Mouse (Mus musculus): ENCODE measurements around the gene Morn4. TPM values are rescaled to one million over a fixed set of nuclear protein-coding genes. Genes with fewer than 3 reads are reported as not detected.

Gene Morn4
- polyA plus RNA-seq, 1 experiment from 2014 or later: 22.2 TPM

DNA sequence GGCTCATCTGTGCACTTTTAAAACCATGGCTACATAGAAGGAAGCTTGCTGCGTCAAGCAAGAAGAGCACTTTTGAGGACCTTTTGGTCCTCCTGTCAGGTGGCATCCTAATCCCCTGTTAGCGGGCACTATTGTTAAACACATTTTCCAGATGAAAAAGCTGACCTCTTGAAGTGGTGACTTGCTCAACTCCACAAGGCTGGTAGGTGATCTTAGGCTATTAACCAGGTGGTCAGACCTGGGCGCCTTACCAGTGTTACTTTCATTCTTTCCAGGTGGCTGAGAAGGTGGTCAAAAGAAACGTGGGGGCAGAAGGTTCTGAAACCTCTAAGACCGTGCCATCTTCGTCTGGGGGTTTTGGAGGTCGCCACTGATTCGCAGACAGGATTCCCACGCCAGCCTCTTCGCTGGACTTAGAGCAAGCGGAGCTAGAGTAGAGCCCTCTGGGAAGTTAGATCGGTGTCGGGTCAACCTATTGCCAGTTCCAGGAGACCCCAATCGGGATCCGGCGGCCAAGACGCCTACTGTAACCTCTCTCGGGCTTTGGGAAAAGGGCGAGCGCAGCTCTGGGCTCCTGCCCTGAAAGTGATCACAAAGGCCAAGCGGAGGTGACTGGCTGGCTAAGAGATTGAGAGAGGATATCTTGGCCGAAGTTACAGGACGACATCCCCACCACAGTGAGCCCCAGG is 42.0 kb upstream of the Morn4 start:
- peak overlapping the region; percentile 82 for H3K4me2 ChIP-seq (ENCODE audit: low read length)
- no peaks in the 10 kb centered on the region; the same call in 1 of the 2 replicates for H3K4me1 ChIP-seq (replicated peaks; ENCODE audit: insufficient read depth, low read length)
- WGBS: 6% methylated on average over 23 of the region's 23 CpGs
- 0 out of 2 replicates have a peak, but pooled peaks cover 9% of the 10 kb centered on the region for H3K36me3 ChIP-seq (ENCODE audit: insufficient read depth, low read length)
- H3K4me3 ChIP-seq (replicated peaks; ENCODE audit: low read depth, low read length): peak overlapping the region; percentile 56
- no peaks in the 10 kb centered on the region for H3K27me3 ChIP-seq (ENCODE audit: insufficient read depth, low read length)
- no peak for DNase-seq (ENCODE audit: low spot score)
- H3K9ac ChIP-seq (ENCODE audit: low read depth, low read length): peak overlapping the region; percentile 70
- no peak for TF ChIP-seq CTCF (IDR thresholded peaks at IDR 0.05; ENCODE audit: low read depth)
- no peaks in the 10 kb centered on the region for H3K9me3 ChIP-seq (replicated peaks; ENCODE audit: low read length)
- no peak; the same call in 1 of the 2 replicates for ATAC-seq (replicated peaks; ENCODE audit: low FRiP score, low read depth)
- H3K27ac ChIP-seq: peak overlapping the region; percentile 84

DNA sequence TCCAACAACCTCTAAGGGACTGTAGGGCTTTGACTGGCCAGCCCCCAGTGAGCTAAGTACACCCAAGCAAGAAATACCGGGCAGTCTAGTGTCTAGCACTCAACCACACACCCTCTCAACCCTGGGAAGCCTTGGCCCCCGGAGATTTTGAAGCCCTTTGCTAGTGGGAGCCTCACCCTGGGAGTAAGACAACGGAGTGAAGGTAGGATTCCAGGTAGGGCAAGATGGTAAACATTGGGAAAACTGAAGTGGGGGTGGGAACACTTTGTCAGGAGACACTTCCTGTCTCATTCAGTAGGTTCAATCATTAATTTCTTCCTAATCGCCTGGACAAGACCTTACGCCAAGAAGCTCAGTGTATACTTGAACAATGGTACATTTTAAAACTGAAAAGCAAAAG is 40.9 kb upstream of the Morn4 start:
- Histone ChIP-seq H3K27me3 (ENCODE audit: insufficient read depth, low read length) (no peaks in the 10 kb centered on the region), H3K4me1 (replicated peaks; ENCODE audit: insufficient read depth, low read length) (no peaks in the 10 kb centered on the region; the same call in 1 of the 2 replicates), H3K9ac (ENCODE audit: low read depth, low read length) (0 out of 2 replicates have a peak overlapping the region, but pooled peaks have one; percentile 27), H3K9me3 (replicated peaks; ENCODE audit: low read length) (no peaks in the 10 kb centered on the region), H3K27ac (no peak overlapping the region), H3K36me3 (ENCODE audit: insufficient read depth, low read length) (0 out of 2 replicates have a peak, but pooled peaks cover 11% of the 10 kb centered on the region), H3K4me2 (ENCODE audit: low read length) (no peak overlapping the region), H3K4me3 (replicated peaks; ENCODE audit: low read depth, low read length) (no peak overlapping the region)
- DNase-seq (ENCODE audit: low spot score) (no peak), ATAC-seq (replicated peaks; ENCODE audit: low FRiP score, low read depth) (no peak)
- TF ChIP-seq CTCF (IDR thresholded peaks at IDR 0.05; ENCODE audit: low read depth): no peak
- WGBS: 90% methylated on average over 5 of the region's 5 CpGs

DNA sequence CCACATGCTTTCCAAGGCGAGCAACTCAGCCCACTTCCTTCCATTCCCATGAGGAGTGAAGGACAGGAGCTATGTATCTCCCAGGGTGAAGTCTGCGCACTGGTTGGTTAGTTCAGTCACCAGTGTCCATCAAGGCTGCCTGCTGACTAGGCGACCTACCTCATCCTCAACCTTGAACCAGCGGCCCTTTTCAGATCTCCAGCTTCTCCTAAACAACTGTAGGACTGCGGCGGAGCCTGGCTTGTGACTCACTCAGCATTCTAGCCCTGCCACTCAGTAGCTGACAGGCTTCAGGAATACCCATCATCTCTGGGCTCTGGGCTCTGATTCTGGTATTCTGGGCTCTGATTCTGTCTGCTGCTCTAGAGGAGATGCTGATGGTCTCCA is 40.1 kb upstream of the Morn4 start:
- H3K9me3 ChIP-seq (replicated peaks; ENCODE audit: low read length): no peaks in the 10 kb centered on the region
- H3K27me3 ChIP-seq (ENCODE audit: insufficient read depth, low read length): no peaks in the 10 kb centered on the region
- no peak overlapping the region for H3K27ac ChIP-seq
- H3K4me2 ChIP-seq (ENCODE audit: low read length): no peak overlapping the region
- DNase-seq (ENCODE audit: low spot score) (no peak), ATAC-seq (replicated peaks; ENCODE audit: low FRiP score, low read depth) (no peak)
- no peak overlapping the region for H3K4me3 ChIP-seq (replicated peaks; ENCODE audit: low read depth, low read length)
- H3K36me3 ChIP-seq (ENCODE audit: insufficient read depth, low read length): peaks cover 20% of the 10 kb centered on the region; the same call in 1 of the 2 replicates
- H3K4me1 ChIP-seq (replicated peaks; ENCODE audit: insufficient read depth, low read length): no peaks in the 10 kb centered on the region; the same call in 1 of the 2 replicates
- no peak for TF ChIP-seq CTCF (IDR thresholded peaks at IDR 0.05; ENCODE audit: low read depth)
- WGBS: 93% methylated on average over 6 of the region's 6 CpGs
- H3K9ac ChIP-seq (ENCODE audit: low read depth, low read length): no peak overlapping the region

DNA sequence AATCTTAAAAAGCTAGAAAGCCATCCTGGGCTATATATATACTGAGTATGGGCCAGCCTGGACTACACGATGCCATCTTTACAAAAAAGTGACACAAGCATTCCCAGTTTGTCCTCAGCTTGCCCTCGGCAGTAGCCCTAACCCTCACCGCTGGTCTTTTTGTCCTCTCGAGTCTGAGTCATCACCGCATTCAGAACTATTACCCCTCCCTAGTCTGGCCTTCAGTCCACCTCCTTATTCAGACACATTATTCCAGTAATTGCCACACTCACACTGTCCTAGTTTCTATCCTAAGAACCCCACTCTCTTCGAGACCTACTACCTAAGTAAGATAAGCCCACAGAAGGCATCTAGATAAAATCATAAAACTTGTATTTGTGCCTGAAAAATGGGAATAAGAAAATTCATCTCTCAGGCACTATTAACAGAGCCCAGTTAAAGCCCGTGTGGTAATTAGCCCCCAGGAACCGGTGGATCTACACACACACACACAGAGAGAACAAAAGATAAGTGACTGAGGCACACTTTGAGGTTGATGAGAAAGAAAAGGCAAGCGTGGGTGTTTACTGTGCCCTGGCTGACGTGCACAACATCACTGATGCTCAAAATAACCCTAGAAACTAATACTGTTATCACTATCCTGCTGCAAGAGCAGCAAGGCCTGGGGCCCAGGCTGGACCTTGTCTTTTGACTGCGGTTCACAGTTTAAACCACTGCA is 39.5 kb upstream of the Morn4 start:
- H3K9me3 ChIP-seq (replicated peaks; ENCODE audit: low read length): no peaks in the 10 kb centered on the region
- DNase-seq (ENCODE audit: low spot score): no peak
- no peak overlapping the region for H3K4me2 ChIP-seq (ENCODE audit: low read length)
- H3K9ac ChIP-seq (ENCODE audit: low read depth, low read length): no peak overlapping the region
- H3K27ac ChIP-seq: no peak overlapping the region
- TF ChIP-seq CTCF (IDR thresholded peaks at IDR 0.05; ENCODE audit: low read depth): no peak
- no peaks in the 10 kb centered on the region for H3K27me3 ChIP-seq (ENCODE audit: insufficient read depth, low read length)
- no peak for ATAC-seq (replicated peaks; ENCODE audit: low FRiP score, low read depth)
- H3K4me3 ChIP-seq (replicated peaks; ENCODE audit: low read depth, low read length): no peak overlapping the region
- H3K4me1 ChIP-seq (replicated peaks; ENCODE audit: insufficient read depth, low read length): no peaks in the 10 kb centered on the region; the same call in 1 of the 2 replicates
- H3K36me3 ChIP-seq (ENCODE audit: insufficient read depth, low read length): peaks cover 25% of the 10 kb centered on the region
- WGBS: 86% methylated on average over 11 of the region's 11 CpGs

DNA sequence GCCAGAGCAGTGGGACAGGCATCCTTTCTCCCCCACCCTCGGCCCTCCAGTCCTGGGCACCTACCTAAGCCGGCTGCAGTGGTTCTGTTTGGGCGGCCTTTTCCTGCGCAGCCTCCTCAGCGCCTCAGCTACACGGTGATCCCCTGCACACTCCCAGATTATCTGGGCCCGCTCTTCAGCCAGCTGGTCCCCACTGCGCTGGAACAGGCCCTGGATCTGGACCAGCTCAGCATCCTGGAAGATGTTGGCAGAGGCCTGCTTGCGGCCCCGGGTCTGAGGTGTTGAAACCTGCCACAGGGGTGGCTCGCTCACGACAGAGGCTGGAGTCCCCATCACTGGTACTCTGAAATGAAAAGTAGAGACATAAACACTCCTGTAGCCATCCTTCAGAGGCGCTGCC is 38.5 kb upstream of the Morn4 start:
- Histone ChIP-seq H3K9me3 (replicated peaks; ENCODE audit: low read length) (no peaks in the 10 kb centered on the region), H3K27me3 (ENCODE audit: insufficient read depth, low read length) (no peaks in the 10 kb centered on the region), H3K9ac (ENCODE audit: low read depth, low read length) (no peak overlapping the region), H3K4me1 (replicated peaks; ENCODE audit: insufficient read depth, low read length) (no peaks in the 10 kb centered on the region; the same call in 1 of the 2 replicates), H3K4me2 (ENCODE audit: low read length) (no peak overlapping the region), H3K4me3 (replicated peaks; ENCODE audit: low read depth, low read length) (no peak overlapping the region), H3K36me3 (ENCODE audit: insufficient read depth, low read length) (peaks cover 29% of the 10 kb centered on the region), H3K27ac (no peak overlapping the region)
- no peak for TF ChIP-seq CTCF (IDR thresholded peaks at IDR 0.05; ENCODE audit: low read depth)
- 91% methylated on average over 13 of the region's 13 CpGs for WGBS
- DNase-seq (ENCODE audit: low spot score) (no peak), ATAC-seq (replicated peaks; ENCODE audit: low FRiP score, low read depth) (no peak)

DNA sequence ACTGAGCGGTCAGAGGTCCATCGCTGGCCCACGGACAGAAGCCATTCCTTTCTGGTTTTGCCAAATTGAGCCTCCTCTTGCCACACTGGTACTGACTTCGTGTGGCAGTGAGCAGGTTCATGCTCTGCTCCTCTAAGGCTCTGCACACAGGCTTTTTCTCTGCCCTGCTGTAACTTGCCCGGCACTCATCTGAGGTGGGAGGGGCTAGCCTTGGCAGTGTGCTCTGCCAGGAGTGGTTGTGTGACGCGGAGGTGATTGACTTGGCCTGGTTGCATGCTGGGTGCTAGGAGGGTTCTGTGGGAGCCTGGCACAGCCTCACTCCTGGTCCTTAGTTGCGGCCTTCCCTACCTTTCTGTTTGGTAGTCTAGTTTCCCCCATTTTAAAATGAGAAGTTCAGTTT is 34.3 kb upstream of the Morn4 start:
- no peak for TF ChIP-seq CTCF (IDR thresholded peaks at IDR 0.05; ENCODE audit: low read depth)
- Histone ChIP-seq H3K4me3 (replicated peaks; ENCODE audit: low read depth, low read length) (no peak overlapping the region), H3K27me3 (ENCODE audit: insufficient read depth, low read length) (no peaks in the 10 kb centered on the region), H3K9me3 (replicated peaks; ENCODE audit: low read length) (no peaks in the 10 kb centered on the region), H3K4me1 (replicated peaks; ENCODE audit: insufficient read depth, low read length) (no peaks in the 10 kb centered on the region), H3K9ac (ENCODE audit: low read depth, low read length) (no peak overlapping the region), H3K4me2 (ENCODE audit: low read length) (no peak overlapping the region), H3K36me3 (ENCODE audit: insufficient read depth, low read length) (peaks cover 46% of the 10 kb centered on the region), H3K27ac (no peak overlapping the region)
- WGBS: 91% methylated on average over 8 of the region's 8 CpGs
- ATAC-seq (replicated peaks; ENCODE audit: low FRiP score, low read depth) (no peak), DNase-seq (ENCODE audit: low spot score) (no peak)
